Mouse (Mus musculus): ENCODE measurements around the gene Retreg3. TPM values are rescaled to one million over a fixed set of nuclear protein-coding genes. Genes with fewer than 3 reads are reported as not detected.
A peak's percentile ranks its signal among the peaks of the same experiment; 100 is the strongest.
"Not testable (repeated sequence)": the region's sequence is repeated elsewhere in the genome, so short reads cannot be mapped to it uniquely, and the experiment has no call there.

The Retreg3 gene
- 10 to 100 TPM; 37.7 to 40.0 TPM for total RNA-seq (2021)
- long read RNA-seq, experiment 1, partial matches to known transcripts = 2 of 7 reads
- long read RNA-seq, experiment 1, other reads (novel, unspliced or antisense) = 1 of 7 reads
- long read RNA-seq, experiment 2, transcript Retreg3-201 (9 exons, 3,165 nt) = major isoform, 6 of 8 reads
- long read RNA-seq, experiment 2, partial matches to known transcripts = 0 of 8 reads
- long read RNA-seq, experiment 2, other reads (novel, unspliced or antisense) = 2 of 8 reads

GRCm38 (mm10) chr11:101119761-101120544, at the start of gene Retreg3, which contains the start of gene Tubg1:
Retreg3 (minus strand) TSS chr11:101119893.
Tubg1 (plus strand) TSS chr11:101119938.
- peak; percentile 99 to 100 for DNase-seq
- intact Hi-C loops (cut with DNase I) = loop anchor here (2.0 kb wide), 1 partner anchor 21 kb away; no protein-coding TSS in a partner anchor

GRCm38 (mm10) chr11:101168301-101168980, 48.7 kb upstream of the Retreg3 start:
- DNase-seq = peak; percentile 59 to 70
- intact Hi-C loops (cut with DNase I) = no loop called here

- intact Hi-C loops (cut with DNase I) = loop anchor here (2.0 kb wide), 1 partner anchor 45 kb away; no protein-coding TSS in a partner anchor
- no peak for DNase-seq
Measured at GRCm38 (mm10) chr11:101167963-101168300, 48.2 kb upstream of the Retreg3 start.

DNA sequence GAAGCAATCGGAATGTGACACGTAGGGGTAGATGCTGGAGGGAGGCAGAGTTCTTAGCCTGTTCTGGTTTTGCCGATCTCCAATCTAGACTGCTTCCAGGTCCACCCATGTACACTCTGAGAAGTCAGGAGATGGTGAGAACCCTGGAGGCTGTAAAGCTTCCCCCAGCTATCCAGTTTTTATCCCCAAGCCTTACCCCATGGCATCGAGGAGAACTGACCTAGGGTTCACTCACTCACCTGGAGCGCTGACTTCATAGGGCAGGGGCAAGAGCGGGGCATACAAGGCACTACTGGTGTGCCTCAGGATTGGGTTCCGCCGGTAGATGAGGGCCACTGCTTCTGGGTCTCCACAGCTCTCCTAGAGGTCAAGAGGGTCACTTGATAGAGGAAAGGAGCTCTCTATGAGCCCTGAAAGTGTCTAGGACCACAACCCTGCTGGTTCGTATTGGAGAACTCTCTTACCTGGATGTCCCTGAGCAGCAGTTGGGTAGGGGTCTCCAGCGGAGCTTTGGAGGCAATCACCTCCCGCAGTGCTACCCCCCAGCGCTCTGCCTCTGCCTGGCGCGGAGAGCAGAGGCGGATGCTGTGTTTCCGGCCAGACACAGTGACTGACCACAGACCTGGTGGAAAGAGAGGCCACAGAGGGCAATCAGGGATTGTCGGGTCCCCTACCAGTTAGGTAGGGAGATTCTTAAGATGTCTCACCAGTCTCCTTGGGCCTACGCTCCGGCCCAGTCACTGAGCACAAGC, 47.7 kb upstream of the Retreg3 start:
- DNase-seq = no peak
- intact Hi-C loops (cut with DNase I) = loop anchor here (2.0 kb wide), 1 partner anchor 45 kb away; no protein-coding TSS in a partner anchor

DNA sequence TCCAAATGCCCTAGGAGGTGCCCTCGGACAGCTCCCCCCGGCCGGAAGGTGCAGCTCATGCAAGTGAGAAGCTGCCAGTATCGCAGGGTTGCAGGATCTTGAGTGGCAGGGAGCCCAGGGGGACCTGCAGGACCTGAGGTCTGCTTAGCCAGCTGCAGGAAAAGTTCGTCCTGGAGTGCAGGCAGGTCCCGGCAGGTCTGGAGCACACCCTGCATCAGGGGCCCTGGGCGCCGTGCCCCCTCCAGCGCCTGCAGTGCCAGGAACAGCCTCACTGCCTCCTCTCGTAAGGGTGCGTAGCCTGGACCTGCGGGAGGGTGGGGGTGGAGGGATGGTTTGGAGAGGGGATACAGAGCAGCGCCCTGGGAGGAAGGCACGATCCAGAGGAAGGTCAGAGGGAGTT, 46.7 kb upstream of the Retreg3 start:
- no peak for DNase-seq
- intact Hi-C loops (cut with DNase I) = loop anchor here (2.0 kb wide), 1 partner anchor 44 kb away; no protein-coding TSS in a partner anchor

GRCm38 (mm10) chr11:101164677-101165580, 45.2 kb upstream of the Retreg3 start:
- no peak for DNase-seq
- intact Hi-C loops (cut with DNase I) = no loop called here

- DNase-seq = no peak
Measured at GRCm38 (mm10) chr11:101164351-101164665, 44.6 kb upstream of the Retreg3 start.

DNA sequence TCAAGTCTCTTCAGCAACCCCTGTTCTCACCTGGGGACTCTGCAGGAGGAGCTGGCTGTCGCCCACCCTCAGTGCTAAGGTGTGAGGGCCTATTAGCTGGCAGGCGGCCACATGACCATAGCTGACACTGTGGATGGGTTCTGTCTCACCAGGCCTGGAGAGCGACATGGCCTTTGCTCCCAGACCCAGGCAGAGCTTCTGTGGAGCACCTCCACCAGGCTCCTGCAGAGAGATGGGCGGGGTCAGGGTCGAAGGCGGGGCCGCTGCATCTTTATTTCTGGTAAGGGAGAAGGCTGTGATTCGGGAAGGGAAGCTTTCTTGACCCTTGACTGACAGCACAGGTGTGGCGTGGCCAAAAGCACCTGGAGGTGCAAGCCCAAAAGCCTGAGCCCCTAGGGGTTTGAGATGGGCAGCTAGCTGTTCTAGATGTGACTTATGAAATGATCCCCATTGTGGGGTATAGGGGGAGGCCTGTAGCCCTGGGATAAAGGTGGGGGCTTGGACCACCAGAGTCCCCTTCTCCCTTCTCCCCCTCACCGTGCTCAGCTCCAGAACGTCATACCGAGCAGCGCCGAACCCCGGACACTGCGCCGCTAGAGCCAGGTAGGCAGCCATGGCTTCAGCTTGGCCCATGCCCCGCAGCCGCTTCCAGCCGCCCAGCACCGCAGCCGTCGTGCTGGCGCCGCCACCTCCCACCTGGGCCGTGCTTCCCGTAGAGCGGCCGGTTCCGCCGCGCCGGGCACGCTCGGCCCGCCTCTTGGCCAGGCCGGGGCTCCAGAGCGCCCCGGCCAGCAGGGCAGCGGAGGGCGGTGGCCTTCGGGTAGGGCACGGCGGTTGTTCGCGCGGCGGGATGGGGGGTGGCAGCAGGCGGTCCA, 44.0 kb upstream of the Retreg3 start:
- intact Hi-C loops (cut with DNase I) = no loop called here
- DNase-seq = no peak

More at GRCm38 (mm10) chr11:101164351-101164665, 44.6 kb upstream of the Retreg3 start:
- intact Hi-C loops (cut with DNase I) = no loop called here

DNA sequence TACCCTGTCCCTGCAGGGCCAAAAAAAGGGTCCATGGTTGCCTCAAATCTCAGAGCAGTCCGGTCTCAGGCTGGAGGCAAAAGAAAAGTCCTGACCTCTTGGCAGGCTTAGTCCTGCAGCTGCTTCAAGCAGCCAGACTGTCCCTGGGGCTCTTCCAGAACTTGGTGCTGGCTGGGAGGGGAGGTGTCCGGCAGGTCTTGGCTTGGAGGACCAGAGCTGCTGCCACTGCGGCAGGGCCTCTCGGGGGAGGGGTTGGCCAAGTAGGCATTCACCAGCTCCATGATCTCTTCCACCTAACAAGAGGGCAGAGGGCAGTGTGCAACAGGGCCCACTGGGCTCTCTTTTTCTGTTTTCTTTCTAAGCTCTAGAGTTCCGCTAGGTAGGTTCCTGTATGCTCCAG, 43.1 kb upstream of the Retreg3 start:
- DNase-seq = peak; percentile 79 to 82

GRCm38 (mm10) chr11:101162301-101162700, 42.6 kb upstream of the Retreg3 start:
- intact Hi-C loops (cut with DNase I) = no loop called here
- DNase-seq = no peak

More for the DNA sequence above, 43.1 kb upstream of the Retreg3 start:
- intact Hi-C loops (cut with DNase I) = no loop called here

GRCm38 (mm10) chr11:101161551-101161950, 41.9 kb upstream of the Retreg3 start:
- intact Hi-C loops (cut with DNase I) = no loop called here
- no peak for DNase-seq

DNA sequence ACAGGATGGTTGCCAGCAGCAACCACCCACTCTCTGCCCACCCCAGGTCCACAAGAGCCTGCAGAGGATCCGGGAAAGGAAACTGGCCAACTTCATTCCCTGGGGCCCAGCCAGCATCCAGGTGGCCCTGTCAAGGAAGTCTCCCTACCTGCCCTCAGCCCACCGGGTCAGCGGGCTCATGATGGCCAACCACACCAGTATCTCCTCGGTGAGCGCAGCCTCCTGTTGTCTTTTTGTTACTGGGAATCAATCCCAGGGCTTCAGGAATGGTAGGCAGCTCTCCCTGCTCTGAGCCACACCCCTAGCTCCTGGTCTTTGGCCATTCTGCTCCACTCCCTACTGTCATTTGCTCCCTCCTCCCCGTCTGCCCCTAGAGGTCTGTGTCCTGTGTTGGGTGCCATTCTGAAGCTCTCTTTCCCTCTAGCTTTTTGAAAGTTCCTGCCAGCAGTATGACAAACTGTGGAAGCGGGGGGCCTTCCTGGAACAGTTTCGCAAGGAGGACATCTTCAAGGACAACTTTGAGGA, 41.4 kb upstream of the Retreg3 start:
- DNase-seq; intact Hi-C loops (cut with DNase I): not testable (repeated sequence)

DNA sequence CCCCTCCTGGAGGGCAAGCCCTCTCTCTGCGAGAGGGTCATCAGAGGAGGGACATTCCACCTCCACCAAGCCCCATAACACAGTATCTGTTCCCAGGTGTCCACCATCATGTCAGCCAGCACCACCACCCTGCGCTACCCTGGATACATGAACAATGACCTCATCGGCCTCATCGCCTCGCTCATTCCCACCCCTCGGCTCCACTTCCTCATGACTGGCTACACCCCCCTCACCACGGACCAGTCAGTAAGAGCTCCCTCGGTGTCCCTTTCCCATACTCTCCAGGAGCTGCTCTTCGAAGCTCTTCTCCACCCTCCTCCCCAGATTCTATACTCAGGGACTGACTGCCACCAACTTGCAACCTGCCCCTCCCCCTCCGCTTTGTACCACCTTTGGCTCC, 40.5 kb upstream of the Retreg3 start:
- intact Hi-C loops (cut with DNase I); DNase-seq: not testable (repeated sequence)

GRCm38 (mm10) chr11:101155728-101156371, 36.2 kb upstream of the Retreg3 start, which contains the start of gene Tubg2:
Tubg2 (plus strand) TSS chr11:101155907.
- intact Hi-C loops (cut with DNase I) = no loop called here
- DNase-seq = peak; percentile 54 to 69

- DNase-seq = no peak
- intact Hi-C loops (cut with DNase I) = no loop called here
Measured at GRCm38 (mm10) chr11:101155151-101155550, 35.5 kb upstream of the Retreg3 start.

GRCm38 (mm10) chr11:101154648-101155047, 35.0 kb upstream of the Retreg3 start:
- intact Hi-C loops (cut with DNase I) = no loop called here
- no peak for DNase-seq

GRCm38 (mm10) chr11:101152825-101153224, 33.1 kb upstream of the Retreg3 start:
- no peak for DNase-seq
- intact Hi-C loops (cut with DNase I) = no loop called here

GRCm38 (mm10) chr11:101151063-101151462, 31.4 kb upstream of the Retreg3 start:
- intact Hi-C loops (cut with DNase I) = no loop called here
- DNase-seq = no peak

Measured in heart, postnatal 14 days (tissue).